Mouse (Mus musculus): ENCODE measurements around the gene Pcnx.

DNA sequence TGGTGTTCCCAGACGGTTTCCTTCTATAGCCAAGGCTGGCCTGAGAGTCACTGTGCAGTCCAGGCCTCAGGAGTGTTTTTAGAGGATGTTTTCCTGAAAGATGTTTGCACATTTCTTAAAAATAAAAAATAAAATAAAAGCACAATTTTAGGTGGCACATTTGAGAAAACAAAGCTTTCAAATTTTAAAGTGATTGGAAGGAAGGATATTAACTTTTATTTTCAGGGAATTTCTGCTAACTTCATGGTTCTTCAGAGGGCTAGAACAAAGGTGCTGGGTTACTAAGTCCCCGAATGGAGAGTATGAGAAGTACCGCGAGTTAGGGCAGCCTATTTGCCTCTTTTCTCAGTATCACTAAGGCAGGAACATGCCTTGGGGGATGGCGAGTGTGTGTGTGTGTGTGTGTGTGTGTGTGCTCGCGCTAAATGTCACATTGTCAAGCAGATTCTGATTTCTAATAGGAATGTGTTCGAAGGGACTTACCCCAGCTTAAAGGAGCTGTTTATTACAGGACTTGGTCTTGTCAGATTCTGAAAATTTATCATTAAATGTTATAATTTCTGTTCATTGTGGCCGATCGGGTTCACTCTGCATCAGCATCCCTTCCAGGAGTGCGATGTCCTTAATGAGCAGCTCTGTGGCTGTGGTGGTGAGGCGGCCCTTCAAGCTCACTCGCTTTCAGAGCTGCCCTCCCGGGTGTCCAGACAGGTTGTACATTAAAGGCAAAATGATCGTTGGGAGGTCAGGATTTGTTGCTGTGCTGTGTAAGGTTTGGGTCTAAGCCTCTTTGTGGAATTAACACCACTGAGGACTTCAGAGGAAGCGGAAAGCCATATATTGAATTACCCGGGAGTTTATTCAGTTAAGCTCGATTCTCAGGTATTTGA, 1.6 kb downstream of the Pcnx start:
- TF ChIP-seq GATA1 (IDR thresholded peaks at IDR 0.05; ENCODE audit: borderline replicate concordance, low read length) (no peak), FLI1 (IDR thresholded peaks at IDR 0.05; ENCODE audit: low read length) (no peak)

All from megakaryocyte, embryonic 14.5 days (primary cell).